Mouse (Mus musculus) G1E (cell line): ENCODE results near the gene Usp22. TPM values are rescaled to one million over a fixed set of nuclear protein-coding genes. Genes with fewer than 3 reads are reported as not detected.
A peak's percentile ranks its signal among the peaks of the same experiment; 100 is the strongest.

Experiments
- ATAC-seq: 2 replicates; pipeline ENCODE4 v1.8.0; 2016; ENCODE audit warnings: mild to moderate bottlenecking; ENCODE audit not compliant: insufficient number of reproducible peaks, poor library complexity, low FRiP score, severe bottlenecking; ENCODE audit errors: extremely low read depth
- DNase-seq: peaks from one replicate; pipeline ENCODE4 v3.0.0; 2012; ENCODE audit warnings: low spot score
- H3K27me3 ChIP-seq: 2 replicates; pipeline ENCODE4 v1.6.1; 2012; ENCODE audit warnings: mild to moderate bottlenecking, low read length, inconsistent platforms; ENCODE audit not compliant: insufficient read depth
- H3K36me3 ChIP-seq: replicated peaks from 2 replicates; pipeline ENCODE3; 2012; ENCODE audit warnings: mild to moderate bottlenecking, inconsistent platforms
- H3K4me1 ChIP-seq: 2 replicates; pipeline ENCODE4 v1.6.1; 2012; ENCODE audit warnings: low read depth, low read length, inconsistent platforms, mixed read lengths; ENCODE audit not compliant: insufficient read depth
- H3K4me3 ChIP-seq: 2 replicates; pipeline ENCODE4 v1.5.1; 2012; ENCODE audit warnings: low read depth, mild to moderate bottlenecking, inconsistent platforms, low read length, moderate library complexity, mixed read lengths
- H3K9me3 ChIP-seq: replicated peaks from 2 replicates; pipeline ENCODE4 v1.6.1; 2012; ENCODE audit warnings: inconsistent platforms
- CTCF ChIP-seq: IDR thresholded peaks from 2 replicates; pipeline ENCODE4 v1.5.1; 2012; ENCODE audit warnings: low read depth, low read length, inconsistent platforms, mixed read lengths
- GATA1 ChIP-seq: IDR thresholded peaks from 2 replicates; pipeline ENCODE4 v1.6.1; 2012; ENCODE audit warnings: borderline replicate concordance, low read length, inconsistent platforms, mixed read lengths
- GATA2 ChIP-seq: IDR thresholded peaks from 2 replicates; pipeline ENCODE4 v1.6.1; 2012; ENCODE audit warnings: low read depth, low read length, inconsistent platforms, borderline replicate concordance
- POLR2AphosphoS5 ChIP-seq: IDR thresholded peaks from 2 replicates; pipeline ENCODE4 v1.6.1; 2012; ENCODE audit warnings: low read depth, low read length, inconsistent platforms; ENCODE audit not compliant: insufficient replicate concordance
- TAL1 ChIP-seq: conservative IDR thresholded peaks from 2 replicates; pipeline ENCODE4 v1.6.1; 2012; ENCODE audit warnings: low read depth, low read length, inconsistent platforms, mixed read lengths
- polyA plus RNA-seq: library from polyadenylated mRNA; stranded (reverse); fragments of >175 nt; gene quantifications from 2 replicates; pipeline ENCODE4 v1.2.3, GENCODE M21; 2012
- total RNA-seq, 2 experiments: library from RNA; stranded (forward) in 1 of 2; stranded (reverse) in 1 of 2; fragments of 200-1000 nt in 1 of 2; fragments of >200 nt in 1 of 2; fragmentation: Nextera tagmentation in 1 of 2; gene quantifications; 2 replicates each; pipeline ENCODE4 v1.2.3; 2014 to 2017

Gene Usp22
- total and polyA plus RNA-seq, 3 experiments, result 37.8 to 70.7 (median 52.1) TPM

- Histone ChIP-seq H3K9me3 (no peaks in the 10 kb centered on the region), H3K4me3 (no peak overlapping the region), H3K4me1 (peaks cover 33% of the 10 kb centered on the region), H3K27me3 (no peaks in the 10 kb centered on the region), H3K36me3 (peaks cover 53% of the 10 kb centered on the region)
- DNase-seq (no peak), ATAC-seq (no peak)
- peak; percentile 31; the same call in 1 of the 2 replicates for TF ChIP-seq CTCF
- no peak for TF ChIP-seq GATA1
- TF ChIP-seq GATA2, result no peak
- no peak for TF ChIP-seq TAL1
Measured at GRCm38 (mm10) chr11:61146645-61147299, 28.1 kb downstream of the Usp22 start.

- DNase-seq (no peak), ATAC-seq (no peak)
- no peaks in the 10 kb centered on the region for H3K27me3 ChIP-seq
- H3K4me3 ChIP-seq, result no peak overlapping the region
- TF ChIP-seq GATA1 (no peak), CTCF (no peak), POLR2AphosphoS5 (no peak), GATA2 (no peak), TAL1 (no peak)
- peaks cover 46% of the 10 kb centered on the region for H3K36me3 ChIP-seq
- H3K9me3 ChIP-seq, result no peaks in the 10 kb centered on the region
- peaks cover 40% of the 10 kb centered on the region for H3K4me1 ChIP-seq
Measured at GRCm38 (mm10) chr11:61145551-61145950, 29.3 kb downstream of the Usp22 start.

DNA sequence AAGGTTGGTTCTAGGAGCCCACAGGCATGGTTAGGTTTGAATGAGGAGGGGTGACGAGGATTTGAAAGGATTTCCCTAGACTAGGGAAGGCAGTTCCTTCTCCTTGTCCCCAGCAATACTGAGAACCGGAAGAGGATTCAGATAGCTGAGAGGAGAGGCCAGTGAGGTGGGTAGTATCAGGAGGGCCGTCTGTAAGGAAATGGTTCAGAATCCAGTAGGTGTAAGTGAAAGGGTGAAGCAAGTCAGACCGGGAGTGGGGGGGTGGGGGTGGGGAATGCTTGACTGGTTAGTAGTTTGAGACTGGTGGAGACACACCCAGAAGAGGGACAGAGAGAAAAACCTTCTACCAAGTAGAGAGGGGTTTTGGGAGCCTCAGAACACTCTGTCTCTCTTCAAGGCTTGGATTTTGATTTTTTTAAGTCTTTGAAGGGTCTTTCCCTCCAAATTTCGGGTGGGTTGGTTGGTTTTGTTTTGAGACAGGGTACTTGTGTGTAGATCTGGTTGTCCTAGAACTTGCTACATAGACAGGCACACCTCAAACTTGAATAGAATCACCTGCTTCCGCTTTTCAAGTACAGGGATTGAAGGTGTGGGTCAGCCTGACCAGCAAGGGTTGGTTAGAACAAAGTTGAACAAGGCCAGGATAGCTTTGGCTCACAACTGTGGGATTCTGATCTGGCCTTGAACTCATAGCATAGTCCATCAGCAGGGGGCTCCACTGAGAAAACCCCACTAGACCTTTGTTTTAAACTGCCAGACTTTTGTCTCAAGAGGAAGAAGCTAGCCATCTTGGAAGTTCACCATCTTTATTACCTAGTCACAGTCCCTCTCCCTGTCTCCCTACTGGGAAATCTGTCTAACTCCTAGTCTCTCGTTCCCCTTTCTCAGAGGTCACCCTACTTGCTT lies 31.0 kb downstream of the Usp22 start:
- Histone ChIP-seq H3K4me1 (peaks cover 43% of the 10 kb centered on the region), H3K9me3 (no peaks in the 10 kb centered on the region), H3K36me3 (peaks cover 41% of the 10 kb centered on the region), H3K4me3 (peak overlapping the region; percentile 69), H3K27me3 (no peaks in the 10 kb centered on the region)
- peak; percentile 31 for DNase-seq
- ATAC-seq, result no peak
- TF ChIP-seq CTCF (peak; percentile 13; the same call in 1 of the 2 replicates), GATA2 (no peak), TAL1 (no peak)

- TF ChIP-seq CTCF (no peak), TAL1 (no peak), GATA1 (no peak), GATA2 (no peak), POLR2AphosphoS5 (no peak)
- peaks cover 35% of the 10 kb centered on the region for H3K36me3 ChIP-seq
- H3K27me3 ChIP-seq, result peaks cover 5% of the 10 kb centered on the region
- DNase-seq, result no peak
- peak overlapping the region; percentile 69 for H3K4me3 ChIP-seq
- H3K9me3 ChIP-seq, result no peaks in the 10 kb centered on the region
- H3K4me1 ChIP-seq, result peaks cover 43% of the 10 kb centered on the region
- ATAC-seq, result no peak
Measured at GRCm38 (mm10) chr11:61142941-61143530, 31.8 kb downstream of the Usp22 start.

DNA sequence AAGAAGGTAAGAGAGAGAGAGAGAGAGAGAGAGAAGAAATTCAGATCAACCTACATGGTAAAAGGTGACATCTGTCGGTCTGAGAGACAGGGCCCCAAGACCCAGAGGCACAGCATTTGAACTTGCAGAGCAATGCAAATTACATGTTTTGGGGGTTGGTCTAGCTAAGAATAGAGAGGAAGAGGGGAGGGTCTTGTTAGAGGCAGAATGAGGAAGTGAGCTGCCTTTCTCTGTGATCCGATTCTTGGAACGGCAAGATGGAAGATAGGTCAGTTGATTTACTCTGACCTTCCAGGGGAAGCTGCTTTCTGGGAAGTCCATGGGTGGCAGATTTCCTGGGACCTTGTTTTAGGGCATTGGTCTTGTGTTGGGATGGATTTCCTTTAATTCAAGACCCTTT lies 32.6 kb downstream of the Usp22 start:
- ATAC-seq, result peak; percentile 78
- H3K27me3 ChIP-seq, result peaks cover 10% of the 10 kb centered on the region
- TF ChIP-seq GATA2, result no peak
- TF ChIP-seq TAL1, result no peak
- TF ChIP-seq POLR2AphosphoS5, result no peak
- no peak for TF ChIP-seq GATA1
- TF ChIP-seq CTCF, result no peak
- DNase-seq, result peak; percentile 77
- peaks cover 27% of the 10 kb centered on the region for H3K36me3 ChIP-seq
- peaks cover 43% of the 10 kb centered on the region for H3K4me1 ChIP-seq
- H3K4me3 ChIP-seq, result peak overlapping the region; percentile 69
- no peaks in the 10 kb centered on the region for H3K9me3 ChIP-seq

- TF ChIP-seq CTCF (no peak), TAL1 (no peak), POLR2AphosphoS5 (no peak), GATA2 (no peak), GATA1 (no peak)
- DNase-seq (no peak), ATAC-seq (no peak)
- Histone ChIP-seq H3K9me3 (peaks cover 2% of the 10 kb centered on the region; the same call in 1 of the 2 replicates), H3K27me3 (peaks cover 12% of the 10 kb centered on the region), H3K36me3 (peaks cover 21% of the 10 kb centered on the region), H3K4me3 (peak overlapping the region; percentile 16; the same call in 1 of the 2 replicates), H3K4me1 (peaks cover 40% of the 10 kb centered on the region)
Measured at GRCm38 (mm10) chr11:61141693-61142092, 33.2 kb downstream of the Usp22 start.
